Mouse (Mus musculus) intestine, embryonic 15.5 days (tissue): ENCODE measurements at regions not wholly inside any gene's neighbourhood (a gene's known extent, or its start where the extent isn't known, plus 50 kb on each side); places are given as distances from the start of the nearest gene placed in this dataset.
"Not testable (repeated sequence)": the region's sequence is repeated elsewhere in the genome, so short reads cannot be mapped to it uniquely, and the experiment has no call there.

ENCODE experiments used
- ATAC-seq: fragments of 200-750 bp; cut with Nextera tagmentation; 2 replicates; pipeline ENCODE4 v1.8.0; 2017; ENCODE audit warnings: moderate TSS enrichment, moderate library complexity
- H3K27ac ChIP-seq: fragments of 300-500 bp; sonication (generic); 2 replicates; pipeline ENCODE4 v1.5.1; 2015; ENCODE audit warnings: mild to moderate bottlenecking, inconsistent platforms
- H3K27me3 ChIP-seq: fragments of 300-500 bp; sonication (generic); replicated peaks from 2 replicates; pipeline ENCODE4 v1.6.1; 2015; ENCODE audit warnings: inconsistent platforms
- H3K36me3 ChIP-seq: fragments of 300-500 bp; sonication (generic); 2 replicates; pipeline ENCODE4 v1.6.1; 2015; ENCODE audit warnings: inconsistent platforms
- H3K4me1 ChIP-seq: fragments of 300-500 bp; sonication (generic); replicated peaks from 2 replicates; pipeline ENCODE4 v1.6.1; 2015; ENCODE audit warnings: inconsistent platforms
- H3K4me2 ChIP-seq: fragments of 300-500 bp; sonication (generic); replicated peaks from 2 replicates; pipeline ENCODE4 v1.6.1; 2015; ENCODE audit warnings: mild to moderate bottlenecking, inconsistent platforms
- H3K4me3 ChIP-seq: fragments of 300-500 bp; sonication (generic); replicated peaks from 2 replicates; pipeline ENCODE4 v1.5.1; 2015; ENCODE audit warnings: inconsistent platforms
- H3K9ac ChIP-seq: fragments of 300-500 bp; sonication (generic); 2 replicates; pipeline ENCODE4 v1.6.1; 2015; ENCODE audit warnings: inconsistent platforms
- H3K9me3 ChIP-seq: fragments of 300-500 bp; sonication (generic); 2 replicates; pipeline ENCODE4 v1.6.1; 2016; ENCODE audit warnings: inconsistent platforms
- WGBS: fragments of 180-500 bp; shearing (Covaris S2); methylation state at CpG from one replicate; pipeline ENCODE4 v1.1.7; 2015; 5-methylcytosine and 5-hydroxymethylcytosine counted together

DNA sequence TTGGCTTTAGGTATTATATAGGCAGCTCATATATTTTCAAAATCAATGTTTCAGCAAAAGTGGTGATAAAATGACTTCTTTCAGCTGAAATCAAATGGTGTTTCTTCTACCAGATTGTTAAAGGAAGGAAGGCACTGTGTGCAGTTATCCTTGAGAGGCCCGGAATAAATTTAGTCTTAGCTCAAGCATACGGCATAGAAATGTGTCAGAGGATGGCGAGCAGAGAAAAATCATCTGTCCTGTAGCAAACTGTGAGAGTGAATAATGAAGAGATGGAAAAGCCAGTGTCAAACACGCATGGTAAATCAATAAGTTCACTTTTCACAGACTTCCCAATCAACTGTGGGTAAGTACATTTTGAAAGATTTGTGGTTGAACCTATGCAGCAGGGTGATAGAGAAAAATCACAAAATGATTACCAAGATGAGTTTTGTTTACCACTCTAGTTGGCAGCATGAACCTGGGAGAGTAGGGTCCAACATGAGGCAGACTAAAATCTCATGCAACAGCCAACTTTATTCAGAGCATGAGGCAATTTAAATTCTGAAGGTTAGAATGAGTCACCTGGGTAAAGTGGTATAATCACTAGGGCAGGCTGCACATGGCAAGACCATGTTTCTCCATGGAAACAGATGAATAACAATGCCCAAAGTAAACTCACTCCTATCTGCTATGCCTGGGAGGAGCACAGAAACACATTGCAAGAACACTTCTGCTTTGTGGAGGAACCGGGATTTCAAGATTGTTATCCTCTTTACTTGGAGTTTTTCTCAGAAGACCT is 55.7 kb downstream of the AI429214 start:
- 78% methylated on average over 5 of the region's 5 CpGs for WGBS
- no peaks in the 10 kb centered on the region for H3K9me3 ChIP-seq
- H3K4me3 ChIP-seq: no peak overlapping the region
- ATAC-seq: no peak
- no peak overlapping the region for H3K27ac ChIP-seq
- H3K27me3 ChIP-seq: no peaks in the 10 kb centered on the region
- H3K4me2 ChIP-seq: no peak overlapping the region
- no peaks in the 10 kb centered on the region for H3K4me1 ChIP-seq
- H3K36me3 ChIP-seq: no peaks in the 10 kb centered on the region
- H3K9ac ChIP-seq: no peak overlapping the region

DNA sequence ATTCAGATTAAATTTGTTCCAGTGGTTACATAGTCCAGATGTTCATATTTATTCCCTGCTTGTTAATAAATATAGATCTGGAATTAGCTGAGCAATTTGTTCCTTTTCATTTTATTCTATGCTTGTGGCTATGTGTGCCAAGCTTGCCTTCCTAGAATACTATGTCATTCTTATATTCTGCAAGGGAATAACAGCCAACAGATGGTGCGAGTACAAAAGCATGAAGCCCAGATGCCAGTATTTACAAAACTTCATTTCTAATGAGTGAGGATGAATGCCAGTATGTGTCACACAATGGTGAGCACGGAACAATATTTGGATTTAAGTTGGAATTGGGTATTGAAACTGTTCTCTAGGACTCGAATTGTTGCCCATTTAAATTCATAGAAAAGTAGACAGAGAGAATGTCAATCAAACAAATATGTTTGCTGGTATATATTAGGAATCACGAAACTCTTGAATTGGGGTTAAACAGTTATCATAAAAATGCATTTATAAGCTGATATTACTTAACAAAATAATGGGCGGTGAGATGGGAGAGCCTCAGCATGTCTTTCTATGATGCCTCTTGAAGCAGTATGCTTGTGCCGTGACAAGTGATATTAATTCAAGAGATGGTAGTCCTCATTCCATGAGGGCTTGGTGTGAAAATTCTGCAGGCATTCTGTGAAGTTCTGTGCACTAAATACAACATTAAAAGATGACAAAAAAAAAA is 56.7 kb downstream of the AI429214 start:
- Histone ChIP-seq H3K4me1 (no peaks in the 10 kb centered on the region), H3K4me2 (no peak overlapping the region), H3K9ac (no peak overlapping the region), H3K27me3 (no peaks in the 10 kb centered on the region), H3K4me3 (no peak overlapping the region), H3K36me3 (no peaks in the 10 kb centered on the region), H3K27ac (no peak overlapping the region), H3K9me3 (no peaks in the 10 kb centered on the region)
- no peak for ATAC-seq
- 76% methylated on average over 6 of the region's 6 CpGs for WGBS

GRCm38 (mm10) chr8:37050684-37051028 is 57.3 kb downstream of the AI429214 start:
- H3K9me3 ChIP-seq: no peaks in the 10 kb centered on the region
- no peaks in the 10 kb centered on the region for H3K4me1 ChIP-seq
- no peak overlapping the region for H3K4me2 ChIP-seq
- WGBS: 19% methylated on average over 1 of the region's 1 CpGs
- no peaks in the 10 kb centered on the region for H3K36me3 ChIP-seq
- H3K27ac ChIP-seq: no peak overlapping the region
- ATAC-seq: no peak
- H3K9ac ChIP-seq: no peak overlapping the region
- no peak overlapping the region for H3K4me3 ChIP-seq
- H3K27me3 ChIP-seq: no peaks in the 10 kb centered on the region

DNA sequence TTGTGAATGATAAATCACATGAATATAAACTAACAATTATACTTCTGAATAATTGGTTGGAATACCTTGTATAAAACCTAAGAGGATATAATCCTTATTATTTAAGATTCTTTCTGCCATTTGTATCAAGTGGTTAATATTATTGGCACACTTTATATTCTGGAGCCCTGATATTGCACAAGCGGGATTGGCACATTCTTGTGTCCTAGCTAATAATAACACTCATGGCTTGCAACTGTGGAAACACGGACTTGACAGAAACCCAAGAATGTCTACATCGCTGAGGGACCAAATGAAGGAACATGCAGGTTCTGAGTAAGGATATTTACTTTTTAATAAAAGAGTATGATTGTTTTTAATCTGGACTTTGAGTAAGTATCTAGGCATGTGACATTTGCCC is 63.0 kb downstream of the AI429214 start:
- Histone ChIP-seq H3K27ac (no peak overlapping the region), H3K27me3 (no peaks in the 10 kb centered on the region)
- WGBS: 67% methylated on average over 3 of the region's 3 CpGs

DNA sequence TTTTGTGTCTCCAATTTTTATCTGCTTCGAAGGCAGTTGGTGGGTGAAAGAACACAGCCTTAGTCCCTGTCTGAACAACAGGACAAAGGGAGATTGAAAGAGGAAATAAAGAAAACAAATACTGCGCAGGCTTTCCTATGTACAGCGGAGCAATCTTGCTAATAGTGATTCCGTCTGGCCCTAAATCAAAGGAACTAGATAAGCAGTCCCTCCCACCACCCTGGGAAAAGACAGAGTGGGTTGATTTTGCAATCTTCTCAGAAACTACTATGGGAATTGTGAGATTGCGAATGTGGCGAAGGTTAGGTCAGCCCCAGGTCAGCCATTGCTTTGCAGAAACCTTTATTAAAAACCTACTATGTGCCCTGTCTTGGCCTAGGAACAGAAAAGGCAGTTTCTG is 65.0 kb downstream of the AI429214 start:
- no peak overlapping the region for H3K4me3 ChIP-seq
- H3K4me2 ChIP-seq: no peak overlapping the region
- no peaks in the 10 kb centered on the region for H3K9me3 ChIP-seq
- 0 out of 2 replicates have a peak, but pooled peaks cover 4% of the 10 kb centered on the region for H3K4me1 ChIP-seq
- H3K27ac ChIP-seq: no peak overlapping the region
- H3K9ac ChIP-seq: no peak overlapping the region
- H3K36me3 ChIP-seq: no peaks in the 10 kb centered on the region
- ATAC-seq: peak; percentile 34; the same call in 1 of the 2 replicates
- no peaks in the 10 kb centered on the region for H3K27me3 ChIP-seq
- WGBS: 62% methylated on average over 6 of the region's 6 CpGs

More for the DNA sequence above, 63.0 kb downstream of the AI429214 start:
- no peak overlapping the region for H3K4me3 ChIP-seq
- H3K36me3 ChIP-seq: no peaks in the 10 kb centered on the region
- H3K9me3 ChIP-seq: no peaks in the 10 kb centered on the region
- no peak for ATAC-seq
- no peaks in the 10 kb centered on the region for H3K4me1 ChIP-seq
- H3K4me2 ChIP-seq: no peak overlapping the region
- H3K9ac ChIP-seq: no peak overlapping the region

- no peak overlapping the region for H3K9ac ChIP-seq
- no peak overlapping the region for H3K4me3 ChIP-seq
- H3K4me2 ChIP-seq: no peak overlapping the region
- H3K36me3 ChIP-seq: no peaks in the 10 kb centered on the region
- H3K9me3 ChIP-seq: no peaks in the 10 kb centered on the region
- H3K27me3 ChIP-seq: no peaks in the 10 kb centered on the region
- ATAC-seq: peak; percentile 89
- WGBS: 35% methylated on average over 13 of the region's 13 CpGs
- H3K4me1 ChIP-seq: 0 out of 2 replicates have a peak, but pooled peaks cover 4% of the 10 kb centered on the region
- no peak overlapping the region for H3K27ac ChIP-seq
These were observed 68.9 kb downstream of the AI429214 start for GRCm38 (mm10) chr8:37062012-37062944.

- H3K36me3 ChIP-seq: no peaks in the 10 kb centered on the region
- H3K4me2 ChIP-seq: no peak overlapping the region
- no peak overlapping the region for H3K9ac ChIP-seq
- no peaks in the 10 kb centered on the region for H3K27me3 ChIP-seq
- H3K27ac ChIP-seq: no peak overlapping the region
- no peak overlapping the region for H3K4me3 ChIP-seq
- no peaks in the 10 kb centered on the region for H3K9me3 ChIP-seq
- ATAC-seq: peak; percentile 69
- 0 out of 2 replicates have a peak, but pooled peaks cover 4% of the 10 kb centered on the region for H3K4me1 ChIP-seq
- WGBS: 17% methylated on average over 12 of the region's 12 CpGs
These were observed 70.4 kb downstream of the AI429214 start for GRCm38 (mm10) chr8:37063764-37064331.

DNA sequence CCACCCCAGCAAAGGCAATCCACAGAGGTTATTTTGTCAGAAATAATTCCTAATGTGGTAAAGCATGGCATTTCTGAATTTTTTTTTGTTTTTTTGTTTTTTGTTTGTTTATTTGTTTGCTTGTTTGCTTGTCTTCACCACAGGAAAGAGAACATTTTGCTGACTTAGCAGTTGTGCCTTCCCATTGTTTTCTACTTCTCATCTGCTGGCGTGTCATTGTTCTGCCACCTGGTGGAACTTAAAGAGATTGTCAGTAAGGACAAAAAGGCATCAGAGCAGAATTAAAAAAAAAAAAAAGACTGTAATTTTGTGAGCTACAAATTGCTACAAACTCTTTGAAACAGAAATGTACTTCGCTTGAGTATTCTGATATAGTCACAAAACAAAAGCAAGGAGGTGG is 79.5 kb downstream of the AI429214 start:
- Histone ChIP-seq H3K27me3 (no peaks in the 10 kb centered on the region), H3K4me3 (no peak overlapping the region), H3K9me3 (no peaks in the 10 kb centered on the region), H3K36me3 (no peaks in the 10 kb centered on the region), H3K4me2 (no peak overlapping the region), H3K27ac (no peak overlapping the region), H3K9ac (no peak overlapping the region), H3K4me1 (no peaks in the 10 kb centered on the region)
- 32% methylated on average over 2 of the region's 2 CpGs for WGBS
- no peak for ATAC-seq

DNA sequence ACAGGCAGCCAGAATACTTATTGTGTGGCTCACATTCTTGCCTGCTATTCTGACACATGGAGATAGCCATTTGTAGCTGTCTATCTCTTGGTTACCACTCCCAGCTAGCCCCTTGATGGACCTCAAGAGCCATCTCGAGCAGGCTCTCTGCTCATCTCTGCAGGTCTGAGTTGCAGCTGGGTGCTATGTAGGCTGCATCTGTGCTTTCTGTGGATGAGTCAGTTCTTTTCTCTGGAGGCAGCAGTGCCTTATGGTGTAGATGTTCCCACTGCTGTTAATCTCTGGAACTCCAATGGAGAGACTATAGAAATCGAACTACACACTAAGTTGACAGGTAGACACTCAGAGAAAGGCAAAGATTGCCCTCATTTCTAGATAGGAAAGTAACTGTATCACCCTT is 106.3 kb downstream of the AI429214 start:
- no peaks in the 10 kb centered on the region for H3K4me1 ChIP-seq
- no peak overlapping the region for H3K27ac ChIP-seq
- 68% methylated on average over 2 of the region's 2 CpGs for WGBS
- no peak overlapping the region for H3K4me2 ChIP-seq
- no peak overlapping the region for H3K9ac ChIP-seq
- H3K4me3 ChIP-seq: no peak overlapping the region
- no peak for ATAC-seq
- H3K36me3 ChIP-seq: no peaks in the 10 kb centered on the region
- H3K9me3 ChIP-seq: no peaks in the 10 kb centered on the region
- H3K27me3 ChIP-seq: no peaks in the 10 kb centered on the region

GRCm38 (mm10) chr8:37112386-37112785 is 119.0 kb downstream of the AI429214 start:
- H3K4me2 ChIP-seq, H3K4me3 ChIP-seq, ATAC-seq, H3K27ac ChIP-seq, H3K9ac ChIP-seq, H3K36me3 ChIP-seq, H3K27me3 ChIP-seq, H3K9me3 ChIP-seq, H3K4me1 ChIP-seq: not testable (repeated sequence)

- no peak overlapping the region for H3K9ac ChIP-seq
- no peak overlapping the region for H3K4me3 ChIP-seq
- H3K36me3 ChIP-seq: no peaks in the 10 kb centered on the region
- H3K27ac ChIP-seq: no peak overlapping the region
- ATAC-seq: no peak
- H3K27me3 ChIP-seq: no peaks in the 10 kb centered on the region
- H3K4me1 ChIP-seq: no peaks in the 10 kb centered on the region
- H3K9me3 ChIP-seq: no peaks in the 10 kb centered on the region
- no peak overlapping the region for H3K4me2 ChIP-seq
These were observed 132.4 kb downstream of the AI429214 start for GRCm38 (mm10) chr8:37125834-37126233.

- Histone ChIP-seq H3K4me3 (no peak overlapping the region), H3K9ac (no peak overlapping the region), H3K9me3 (no peaks in the 10 kb centered on the region), H3K4me2 (no peak overlapping the region), H3K36me3 (no peaks in the 10 kb centered on the region), H3K27me3 (no peaks in the 10 kb centered on the region), H3K27ac (no peak overlapping the region), H3K4me1 (no peaks in the 10 kb centered on the region)
- WGBS: 47% methylated on average over 1 of the region's 1 CpGs
- ATAC-seq: no peak
These were observed 136.3 kb downstream of the AI429214 start for GRCm38 (mm10) chr8:37129670-37130069.
